Mouse (Mus musculus): ENCODE data around the gene Vmn1r170. TPM values are rescaled to one million over a fixed set of nuclear protein-coding genes. Genes with fewer than 3 reads are reported as not detected.
"Not testable (repeated sequence)": the region's sequence is repeated elsewhere in the genome, so short reads cannot be mapped to it uniquely, and the experiment has no call there.

The Vmn1r170 gene
- not detected in 2 replicates for total RNA-seq (2012; rRNA removed)
- not detected in 2 replicates for total RNA-seq (2014; rRNA removed)
- not detected in 2 replicates for polyA plus RNA-seq (2012; ENCODE audit: insufficient read length, low read depth)

DNA sequence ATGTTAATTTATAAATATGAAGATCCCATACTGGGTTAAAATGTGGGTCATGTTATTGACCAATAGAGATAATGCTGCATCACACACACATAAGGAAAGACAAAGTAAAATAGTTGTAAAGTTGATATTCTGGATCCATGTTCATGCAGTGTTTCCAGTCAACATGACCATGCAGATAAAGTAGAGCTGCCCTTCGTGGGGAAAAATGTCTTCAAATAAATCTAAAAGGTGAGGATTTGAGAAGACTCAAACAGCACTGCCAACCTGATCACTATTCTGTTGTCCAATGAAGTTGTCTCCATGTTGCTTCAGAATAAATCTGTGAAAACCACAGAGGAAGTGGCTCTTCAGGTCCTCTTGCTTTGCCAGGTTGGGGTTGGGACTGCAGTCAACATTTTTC, at the start of gene Vmn1r170:
Gene Vmn1r170, plus strand, starts transcription at position 301 of the 400 bp plus-strand sequence.
- in situ Hi-C loops (cut with MboI; ENCODE audit: low pct_ligation_motif_present, low pct_unique_long_range_greater_than_20kb, low sequenced_read_pairs); dilution Hi-C loops (cut with MboI; ENCODE audit: extremely low pct_ligation_motif_present, extremely low pct_unique_long_range_greater_than_20kb, low sequenced_read_pairs): not testable (repeated sequence)

DNA sequence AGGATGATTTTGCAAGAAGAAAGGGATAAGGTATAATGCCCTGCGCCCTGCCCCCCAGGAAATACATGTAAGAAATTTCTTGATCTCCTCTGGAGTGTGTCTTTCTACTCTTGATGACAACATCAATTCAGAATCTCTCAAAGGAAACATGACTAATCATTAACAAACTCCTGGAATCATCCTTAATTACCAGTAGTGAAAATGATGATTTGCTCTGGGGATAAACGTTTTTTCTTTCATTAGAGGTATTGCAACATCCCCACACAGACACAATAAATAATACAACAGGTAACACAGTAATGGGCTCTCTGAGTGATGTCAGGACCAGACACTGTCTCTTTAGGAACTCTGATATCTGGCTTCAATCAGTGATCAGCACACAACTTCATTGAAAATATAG, 30.7 kb upstream of the Vmn1r170 start, which contains the start of gene Vmn1r169:
Gene Vmn1r169, plus strand, starts transcription at position 301 of the 400 bp plus-strand sequence.
- H3K4me1 ChIP-seq (ENCODE audit: control insufficient read depth in 1 of 2, insufficient read depth in 2 of 2); H3K27ac ChIP-seq (ENCODE audit: insufficient read depth, low read depth); H3K4me3 ChIP-seq (replicated peaks in 1 of 3; ENCODE audit: low read depth in 2 of 3, low read length in 2 of 3, poor library complexity in 1 of 3); in situ Hi-C loops (cut with MboI; ENCODE audit: low pct_ligation_motif_present, low pct_unique_long_range_greater_than_20kb, low sequenced_read_pairs); H3K27me3 ChIP-seq (replicated peaks); H3K36me3 ChIP-seq (replicated peaks in 1 of 2; ENCODE audit: control insufficient read depth in 1 of 2, insufficient read depth in 1 of 2, low read length in 1 of 2); H3K9ac ChIP-seq (ENCODE audit: insufficient read depth, low read depth); H3K79me2 ChIP-seq (replicated peaks; ENCODE audit: control insufficient read depth, extremely low read depth, insufficient read depth, poor library complexity, severe bottlenecking); H3K9me3 ChIP-seq (replicated peaks; ENCODE audit: low read length); DNase-seq (ENCODE audit: extremely low read depth); H3K4me2 ChIP-seq (ENCODE audit: insufficient read depth, low read depth, poor library complexity, severe bottlenecking); dilution Hi-C loops (cut with MboI; ENCODE audit: extremely low pct_ligation_motif_present, extremely low pct_unique_long_range_greater_than_20kb, low sequenced_read_pairs): not testable (repeated sequence)

More for the DNA sequence above, at the start of gene Vmn1r170:
- not testable (repeated sequence) for DNase-seq (ENCODE audit: extremely low read depth); H3K79me2 ChIP-seq (replicated peaks; ENCODE audit: control insufficient read depth, extremely low read depth, insufficient read depth, poor library complexity, severe bottlenecking); H3K36me3 ChIP-seq (replicated peaks in 1 of 2; ENCODE audit: control insufficient read depth in 1 of 2, insufficient read depth in 1 of 2, low read length in 1 of 2); H3K9ac ChIP-seq (ENCODE audit: insufficient read depth, low read depth); H3K9me3 ChIP-seq (replicated peaks; ENCODE audit: low read length); H3K4me1 ChIP-seq (ENCODE audit: control insufficient read depth in 1 of 2, insufficient read depth in 2 of 2); H3K27me3 ChIP-seq (replicated peaks); H3K4me2 ChIP-seq (ENCODE audit: insufficient read depth, low read depth, poor library complexity, severe bottlenecking); H3K4me3 ChIP-seq (replicated peaks in 1 of 3; ENCODE audit: low read depth in 2 of 3, low read length in 2 of 3, poor library complexity in 1 of 3); H3K27ac ChIP-seq (ENCODE audit: insufficient read depth, low read depth)

DNA sequence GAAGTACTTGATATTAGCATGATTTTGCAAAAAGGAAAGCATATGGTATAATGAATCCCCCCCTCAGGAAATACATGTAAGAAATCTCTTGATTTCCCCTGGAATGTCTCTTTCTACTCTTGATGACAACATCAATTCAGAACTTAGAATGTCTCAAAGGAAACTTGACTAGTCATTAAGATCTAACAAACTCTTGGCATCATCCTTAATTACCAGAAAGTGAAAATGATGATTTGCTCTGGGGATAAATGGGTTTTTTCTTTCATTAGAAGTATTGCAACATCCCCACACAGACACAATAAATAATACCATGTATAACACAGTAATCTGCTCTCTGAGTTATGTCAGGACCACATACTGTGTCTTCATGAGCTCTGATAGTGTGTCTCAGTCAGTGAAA, 24.4 kb downstream of the Vmn1r170 start, which contains the start of gene Vmn1r171:
Gene Vmn1r171, plus strand, starts transcription at position 301 of the 400 bp plus-strand sequence.
- no peak for DNase-seq (ENCODE audit: extremely low read depth)
- Histone ChIP-seq H3K9me3 (replicated peaks; ENCODE audit: low read length) (peaks cover 2% of the 10 kb centered on the region), H3K27ac (ENCODE audit: insufficient read depth, low read depth) (no peak within 1 kb of the TSS), H3K4me1 (ENCODE audit: control insufficient read depth in 1 of 2, insufficient read depth in 2 of 2) (no peaks in the 10 kb centered on the region), H3K4me3 (replicated peaks in 1 of 3; ENCODE audit: low read depth in 2 of 3, low read length in 2 of 3, poor library complexity in 1 of 3) (no peak within 1 kb of the TSS), H3K27me3 (replicated peaks) (no peaks in the 10 kb centered on the region), H3K9ac (ENCODE audit: insufficient read depth, low read depth) (no peak within 1 kb of the TSS), H3K36me3 (replicated peaks in 1 of 2; ENCODE audit: control insufficient read depth in 1 of 2, insufficient read depth in 1 of 2, low read length in 1 of 2) (no peaks in the 10 kb centered on the region), H3K79me2 (replicated peaks; ENCODE audit: control insufficient read depth, extremely low read depth, insufficient read depth, poor library complexity, severe bottlenecking) (no peaks in the 10 kb centered on the region), H3K4me2 (ENCODE audit: insufficient read depth, low read depth, poor library complexity, severe bottlenecking) (no peak within 1 kb of the TSS)
- no peak for TF ChIP-seq CHD1 (IDR thresholded peaks at IDR 0.05; ENCODE audit: low read depth, low read length)
- no peak for TF ChIP-seq ZNF384 (IDR thresholded peaks at IDR 0.05; ENCODE audit: low read depth, low read length)
- TF ChIP-seq CHD2 (IDR thresholded peaks at IDR 0.05; ENCODE audit: low read length), result no peak
- no peak for TF ChIP-seq MEF2A (IDR thresholded peaks at IDR 0.05; ENCODE audit: borderline replicate concordance, low read depth, low read length)
- no peak for TF ChIP-seq RAD21 (IDR thresholded peaks at IDR 0.05; ENCODE audit: low read depth, low read length)
- TF ChIP-seq MXI1 (IDR thresholded peaks at IDR 0.05; ENCODE audit: low read depth, low read length), result no peak
- no peak for TF ChIP-seq ZC3H11A (IDR thresholded peaks at IDR 0.05; ENCODE audit: low read depth, low read length)
- TF ChIP-seq ETS1 (conservative IDR thresholded peaks at IDR 0.05; ENCODE audit: low read depth, low read length), result no peak
- TF ChIP-seq POLR2AphosphoS2 (IDR thresholded peaks at IDR 0.05; ENCODE audit: low read depth, low read length), result no peak
- no peak for TF ChIP-seq E2F4 (IDR thresholded peaks at IDR 0.05; ENCODE audit: insufficient replicate concordance, low read depth, low read length)
- no peak for TF ChIP-seq BHLHE40 (IDR thresholded peaks at IDR 0.05; ENCODE audit: low read depth, low read length)
- no peak for TF ChIP-seq MYC (IDR thresholded peaks at IDR 0.05; ENCODE audit: low read depth, low read length)
- no peak for TF ChIP-seq MAFK (IDR thresholded peaks at IDR 0.05; ENCODE audit: insufficient replicate concordance, low read length)
- TF ChIP-seq PAX5 (IDR thresholded peaks at IDR 0.05; ENCODE audit: low read length), result no peak
- no peak for TF ChIP-seq EP300 (IDR thresholded peaks at IDR 0.05; ENCODE audit: low read length)
- TF ChIP-seq POLR2A (IDR thresholded peaks at IDR 0.05; ENCODE audit: low read depth, low read length), result no peak
- TF ChIP-seq NRF1 (IDR thresholded peaks at IDR 0.05; ENCODE audit: low read depth, low read length), result no peak
- TF ChIP-seq UBTF (IDR thresholded peaks at IDR 0.05; ENCODE audit: low read depth, low read length), result no peak
- dilution Hi-C loops (cut with MboI; ENCODE audit: extremely low pct_ligation_motif_present, extremely low pct_unique_long_range_greater_than_20kb, low sequenced_read_pairs) (no loop called here), in situ Hi-C loops (cut with MboI; ENCODE audit: low pct_ligation_motif_present, low pct_unique_long_range_greater_than_20kb, low sequenced_read_pairs) (no loop called here)

Measured in CH12.LX (cell line).